Mouse (Mus musculus) layer of hippocampus, adult 11-12 months (tissue): ENCODE results near the gene Stx4a.
"Not testable (repeated sequence)": the region's sequence is repeated elsewhere in the genome, so short reads cannot be mapped to it uniquely, and the experiment has no call there.

ENCODE experiments used
- DNase-seq: peaks from one replicate; pipeline ENCODE4 v3.0.0; 2022; ENCODE audit warnings: low spot score

The Stx4a gene

GRCm38 (mm10) chr7:127815116-127815665 is 8.9 kb upstream of the Stx4a start:
- no peak for DNase-seq

- peak; percentile 70 for DNase-seq
Observed at GRCm38 (mm10) chr7:127815954-127816821, 7.9 kb upstream of the Stx4a start.

GRCm38 (mm10) chr7:127817053-127817452 is 7.0 kb upstream of the Stx4a start:
- no peak for DNase-seq

GRCm38 (mm10) chr7:127817776-127818175 is 6.3 kb upstream of the Stx4a start:
- no peak for DNase-seq

GRCm38 (mm10) chr7:127820836-127821509 is 3.1 kb upstream of the Stx4a start:
- DNase-seq, result no peak

GRCm38 (mm10) chr7:127822494-127822893 is 1.6 kb upstream of the Stx4a start:
- DNase-seq, result no peak

GRCm38 (mm10) chr7:127823236-127824171 is 590 bp upstream of the Stx4a start:
- DNase-seq, result no peak

- DNase-seq, result no peak
Observed at GRCm38 (mm10) chr7:127835550-127835949, 11.5 kb downstream of the Stx4a start.

GRCm38 (mm10) chr7:127837473-127837872 is 13.4 kb downstream of the Stx4a start:
- no peak for DNase-seq

- DNase-seq, result not testable (repeated sequence)
Observed at GRCm38 (mm10) chr7:127837878-127838277, 13.8 kb downstream of the Stx4a start.

- DNase-seq, result not testable (repeated sequence)
Observed at GRCm38 (mm10) chr7:127840031-127840430, 15.9 kb downstream of the Stx4a start.

- DNase-seq, result no peak
Observed at GRCm38 (mm10) chr7:127840886-127841285, 16.8 kb downstream of the Stx4a start.

- peak; percentile 97 for DNase-seq
Observed at GRCm38 (mm10) chr7:127841340-127842000, 17.4 kb downstream of the Stx4a start.

- peak; percentile 80 for DNase-seq
Observed at GRCm38 (mm10) chr7:127842001-127842718, 18.1 kb downstream of the Stx4a start.

GRCm38 (mm10) chr7:127849973-127850875 is 26.1 kb downstream of the Stx4a start:
- DNase-seq, result no peak

GRCm38 (mm10) chr7:127850906-127851305 is 26.8 kb downstream of the Stx4a start:
- DNase-seq, result no peak

GRCm38 (mm10) chr7:127858258-127858657 is 34.2 kb downstream of the Stx4a start:
- DNase-seq, result no peak

GRCm38 (mm10) chr7:127866434-127866833 is 42.3 kb downstream of the Stx4a start:
- DNase-seq, result no peak

GRCm38 (mm10) chr7:127867641-127868040 is 43.5 kb downstream of the Stx4a start:
- no peak for DNase-seq
